Mouse (Mus musculus): Measurements from ENCODE around the gene Gpm6a. TPM values are rescaled to one million over a fixed set of nuclear protein-coding genes. Genes with fewer than 3 reads are reported as not detected.
"Not testable (repeated sequence)": the region's sequence is repeated elsewhere in the genome, so short reads cannot be mapped to it uniquely, and the experiment has no call there.

Gene Gpm6a
- polyA plus RNA-seq, 1 experiment from 2014 or later, result 366 TPM

- ATAC-seq, result peak; percentile 78
- H3K27ac ChIP-seq, result peak overlapping the region; percentile 95
- no peaks in the 10 kb centered on the region for H3K36me3 ChIP-seq (ENCODE audit: poor library complexity, severe bottlenecking)
- peak overlapping the region; percentile 56 for H3K9ac ChIP-seq
- peaks cover 16% of the 10 kb centered on the region for H3K4me1 ChIP-seq
- H3K27me3 ChIP-seq, result no peaks in the 10 kb centered on the region
- WGBS, result 13% methylated on average over 10 of the region's 10 CpGs
- H3K4me3 ChIP-seq, result peak overlapping the region; percentile 15; the same call in 1 of the 2 replicates
- H3K4me2 ChIP-seq, result peak overlapping the region; percentile 53
- no peaks in the 10 kb centered on the region for H3K9me3 ChIP-seq (replicated peaks)
Observed at GRCm38 (mm10) chr8:55025851-55026660, 71.4 kb downstream of the Gpm6a start.

GRCm38 (mm10) chr8:55026661-55027000 is 72.0 kb downstream of the Gpm6a start:
- H3K4me1 ChIP-seq, result peaks cover 16% of the 10 kb centered on the region
- no peaks in the 10 kb centered on the region for H3K27me3 ChIP-seq
- H3K9me3 ChIP-seq (replicated peaks), result no peaks in the 10 kb centered on the region
- peak overlapping the region; percentile 95 for H3K27ac ChIP-seq
- H3K9ac ChIP-seq, result peak overlapping the region; percentile 56; the same call in 1 of the 2 replicates
- 22% methylated on average over 2 of the region's 2 CpGs for whole genome bisulfite sequencing
- peak; percentile 28 for ATAC-seq
- H3K4me3 ChIP-seq, result peak overlapping the region; percentile 15; the same call in 1 of the 2 replicates
- H3K36me3 ChIP-seq (ENCODE audit: poor library complexity, severe bottlenecking), result no peaks in the 10 kb centered on the region
- peak overlapping the region; percentile 53 for H3K4me2 ChIP-seq

- no peaks in the 10 kb centered on the region for H3K9me3 ChIP-seq (replicated peaks)
- no peaks in the 10 kb centered on the region for H3K36me3 ChIP-seq (ENCODE audit: poor library complexity, severe bottlenecking)
- no peak overlapping the region for H3K9ac ChIP-seq
- WGBS, result 93% methylated on average over 2 of the region's 2 CpGs
- no peak for ATAC-seq
- no peak overlapping the region for H3K27ac ChIP-seq
- no peaks in the 10 kb centered on the region for H3K27me3 ChIP-seq
- no peak overlapping the region for H3K4me2 ChIP-seq
- H3K4me1 ChIP-seq, result peaks cover 16% of the 10 kb centered on the region
- no peak overlapping the region for H3K4me3 ChIP-seq
Observed at GRCm38 (mm10) chr8:55028371-55028770, 73.7 kb downstream of the Gpm6a start.

GRCm38 (mm10) chr8:55031099-55031498 is 76.5 kb downstream of the Gpm6a start:
- Histone ChIP-seq H3K27ac (no peak overlapping the region), H3K27me3 (no peaks in the 10 kb centered on the region), H3K9me3 (replicated peaks) (no peaks in the 10 kb centered on the region), H3K4me2 (no peak overlapping the region), H3K4me1 (peaks cover 25% of the 10 kb centered on the region), H3K4me3 (no peak overlapping the region), H3K36me3 (ENCODE audit: poor library complexity, severe bottlenecking) (no peaks in the 10 kb centered on the region), H3K9ac (no peak overlapping the region)
- ATAC-seq, result no peak

- peak overlapping the region; percentile 90 for H3K27ac ChIP-seq
- WGBS, result 0% methylated on average over 1 of the region's 1 CpGs
- H3K36me3 ChIP-seq (ENCODE audit: poor library complexity, severe bottlenecking), result no peaks in the 10 kb centered on the region
- H3K27me3 ChIP-seq, result no peaks in the 10 kb centered on the region
- H3K9me3 ChIP-seq (replicated peaks), result no peaks in the 10 kb centered on the region
- peak overlapping the region; percentile 27; the same call in 1 of the 2 replicates for H3K4me2 ChIP-seq
- H3K4me1 ChIP-seq, result peaks cover 15% of the 10 kb centered on the region
- H3K4me3 ChIP-seq, result no peak overlapping the region
- no peak overlapping the region for H3K9ac ChIP-seq
- ATAC-seq, result peak; percentile 99
Observed at GRCm38 (mm10) chr8:55034309-55034708, 79.7 kb downstream of the Gpm6a start.

GRCm38 (mm10) chr8:55035416-55035815 is 80.8 kb downstream of the Gpm6a start:
- ATAC-seq, result no peak
- Histone ChIP-seq H3K36me3 (ENCODE audit: poor library complexity, severe bottlenecking) (no peaks in the 10 kb centered on the region), H3K9ac (no peak overlapping the region), H3K27me3 (no peaks in the 10 kb centered on the region), H3K4me1 (peaks cover 15% of the 10 kb centered on the region), H3K27ac (peak overlapping the region; percentile 90), H3K4me2 (no peak overlapping the region), H3K9me3 (replicated peaks) (no peaks in the 10 kb centered on the region), H3K4me3 (no peak overlapping the region)

- Histone ChIP-seq H3K4me2 (no peak overlapping the region), H3K9ac (no peak overlapping the region), H3K4me1 (no peaks in the 10 kb centered on the region), H3K4me3 (no peak overlapping the region), H3K36me3 (ENCODE audit: poor library complexity, severe bottlenecking) (peaks cover 8% of the 10 kb centered on the region; the same call in 1 of the 2 replicates), H3K27me3 (no peaks in the 10 kb centered on the region), H3K9me3 (replicated peaks) (no peaks in the 10 kb centered on the region), H3K27ac (no peak overlapping the region)
- no peak for ATAC-seq
- 63% methylated on average over 1 of the region's 1 CpGs for WGBS
Observed at GRCm38 (mm10) chr8:55042955-55043354, 88.3 kb downstream of the Gpm6a start.

- H3K27ac ChIP-seq, result no peak overlapping the region
- peaks cover 25% of the 10 kb centered on the region for H3K36me3 ChIP-seq (ENCODE audit: poor library complexity, severe bottlenecking)
- H3K9me3 ChIP-seq (replicated peaks), result no peaks in the 10 kb centered on the region
- no peaks in the 10 kb centered on the region for H3K27me3 ChIP-seq
- ATAC-seq, result 0 out of 2 replicates have a peak, but pooled peaks have one; percentile 55
- 0 out of 2 replicates have a peak, but pooled peaks cover 5% of the 10 kb centered on the region for H3K4me1 ChIP-seq
- H3K4me3 ChIP-seq, result no peak overlapping the region
- no peak overlapping the region for H3K4me2 ChIP-seq
- 78% methylated on average over 3 of the region's 3 CpGs for WGBS
- no peak overlapping the region for H3K9ac ChIP-seq
Observed at GRCm38 (mm10) chr8:55048396-55048795, 93.8 kb downstream of the Gpm6a start.

- no peaks in the 10 kb centered on the region for H3K27me3 ChIP-seq
- 81% methylated on average over 4 of the region's 4 CpGs for WGBS
- H3K27ac ChIP-seq, result no peak overlapping the region
- no peak overlapping the region for H3K4me3 ChIP-seq
- peaks cover 30% of the 10 kb centered on the region for H3K36me3 ChIP-seq (ENCODE audit: poor library complexity, severe bottlenecking)
- no peak overlapping the region for H3K9ac ChIP-seq
- 0 out of 2 replicates have a peak, but pooled peaks cover 5% of the 10 kb centered on the region for H3K4me1 ChIP-seq
- no peaks in the 10 kb centered on the region for H3K9me3 ChIP-seq (replicated peaks)
- ATAC-seq, result no peak
- no peak overlapping the region for H3K4me2 ChIP-seq
Observed at GRCm38 (mm10) chr8:55049979-55050378, 95.3 kb downstream of the Gpm6a start.

GRCm38 (mm10) chr8:55068811-55069210 is 114.2 kb downstream of the Gpm6a start:
- WGBS, result 92% methylated on average over 2 of the region's 2 CpGs
- H3K27me3 ChIP-seq; ATAC-seq; H3K36me3 ChIP-seq (ENCODE audit: poor library complexity, severe bottlenecking); H3K4me2 ChIP-seq; H3K4me3 ChIP-seq; H3K9me3 ChIP-seq (replicated peaks); H3K27ac ChIP-seq; H3K4me1 ChIP-seq; H3K9ac ChIP-seq: not testable (repeated sequence)

GRCm38 (mm10) chr8:55073481-55073880 is 118.8 kb downstream of the Gpm6a start:
- WGBS, result 95% methylated on average over 10 of the region's 10 CpGs
- no peak overlapping the region for H3K9ac ChIP-seq

GRCm38 (mm10) chr8:55102195-55102594 is 147.6 kb downstream of the Gpm6a start:
- ATAC-seq, result peak; percentile 76
- no peak overlapping the region for H3K4me3 ChIP-seq
- H3K27me3 ChIP-seq, result no peaks in the 10 kb centered on the region
- H3K27ac ChIP-seq, result no peak overlapping the region
- no peak overlapping the region for H3K4me2 ChIP-seq
- H3K36me3 ChIP-seq (ENCODE audit: poor library complexity, severe bottlenecking), result no peaks in the 10 kb centered on the region
- H3K9me3 ChIP-seq (replicated peaks), result no peaks in the 10 kb centered on the region
- no peaks in the 10 kb centered on the region for H3K4me1 ChIP-seq
- no peak overlapping the region for H3K9ac ChIP-seq

More at GRCm38 (mm10) chr8:55073481-55073880, 118.8 kb downstream of the Gpm6a start:
- Histone ChIP-seq H3K4me3 (no peak overlapping the region), H3K36me3 (ENCODE audit: poor library complexity, severe bottlenecking) (no peaks in the 10 kb centered on the region), H3K4me1 (no peaks in the 10 kb centered on the region), H3K4me2 (no peak overlapping the region), H3K9me3 (replicated peaks) (no peaks in the 10 kb centered on the region), H3K27ac (no peak overlapping the region), H3K27me3 (no peaks in the 10 kb centered on the region)
- ATAC-seq, result no peak

GRCm38 (mm10) chr8:55103065-55103464 is 148.4 kb downstream of the Gpm6a start:
- no peaks in the 10 kb centered on the region for H3K27me3 ChIP-seq
- no peak overlapping the region for H3K4me2 ChIP-seq
- H3K9ac ChIP-seq, result no peak overlapping the region
- 67% methylated on average over 2 of the region's 2 CpGs for WGBS
- no peaks in the 10 kb centered on the region for H3K9me3 ChIP-seq (replicated peaks)
- H3K36me3 ChIP-seq (ENCODE audit: poor library complexity, severe bottlenecking), result no peaks in the 10 kb centered on the region
- H3K27ac ChIP-seq, result no peak overlapping the region
- H3K4me1 ChIP-seq, result no peaks in the 10 kb centered on the region
- ATAC-seq, result no peak
- H3K4me3 ChIP-seq, result no peak overlapping the region

All from forebrain, embryonic 13.5 days (tissue).